Mouse (Mus musculus) heart, postnatal 14 days (tissue): Measurements from ENCODE around the gene Epha4. TPM values are rescaled to one million over a fixed set of nuclear protein-coding genes. Genes with fewer than 3 reads are reported as not detected.

Experiments used
- DNase-seq, 2 experiments: peaks; one replicate each; pipeline ENCODE4 v3.0.0; 2021 to 2022
- intact Hi-C: fragments of 180-260 bp; cut with DNase I; formaldehyde crosslinking; loops from one replicate; pipeline ENCODE4 v1.15.1; 2025
- total RNA-seq, 2 experiments: library from RNA; stranded (reverse); gene quantifications; 2 replicates each; pipeline ENCODE4 v1.2.3; 2021

Epha4 gene
- total RNA-seq, 2 experiments from 2014 or later: 15.2 to 18.1 TPM

- no peak for DNase-seq
These were observed 24.7 kb downstream of the Epha4 start for GRCm38 (mm10) chr1:77490166-77490565.

GRCm38 (mm10) chr1:77489387-77489786 lies 25.5 kb downstream of the Epha4 start:
- no peak for DNase-seq
- intact Hi-C loops: no loop called here

More at GRCm38 (mm10) chr1:77490166-77490565, 24.7 kb downstream of the Epha4 start:
- intact Hi-C loops: no loop called here

- DNase-seq: no peak
- intact Hi-C loops: no loop called here
These were observed 26.9 kb downstream of the Epha4 start for GRCm38 (mm10) chr1:77487856-77488462.

- intact Hi-C loops: no loop called here
These were observed 29.9 kb downstream of the Epha4 start for GRCm38 (mm10) chr1:77484766-77485596.

GRCm38 (mm10) chr1:77475808-77476413 lies 39.0 kb downstream of the Epha4 start:
- intact Hi-C loops: no loop called here
- no peak for DNase-seq

More at GRCm38 (mm10) chr1:77484766-77485596, 29.9 kb downstream of the Epha4 start:
- no peak for DNase-seq

GRCm38 (mm10) chr1:77473446-77474376 lies 41.2 kb downstream of the Epha4 start:
- intact Hi-C loops: no loop called here
- no peak for DNase-seq

- no peak for DNase-seq
- intact Hi-C loops: no loop called here
These were observed 42.3 kb downstream of the Epha4 start for GRCm38 (mm10) chr1:77472566-77472965.

GRCm38 (mm10) chr1:77471447-77471846 lies 43.4 kb downstream of the Epha4 start:
- no peak for DNase-seq
- intact Hi-C loops: no loop called here

- intact Hi-C loops: no loop called here
- no peak for DNase-seq
These were observed 43.9 kb downstream of the Epha4 start for GRCm38 (mm10) chr1:77471037-77471436.

- intact Hi-C loops: no loop called here
- no peak for DNase-seq
These were observed 46.1 kb downstream of the Epha4 start for GRCm38 (mm10) chr1:77468717-77469314.

GRCm38 (mm10) chr1:77465524-77465923 lies 49.4 kb downstream of the Epha4 start:
- intact Hi-C loops: no loop called here
- DNase-seq: no peak

- DNase-seq: no peak
These were observed 50.8 kb downstream of the Epha4 start for GRCm38 (mm10) chr1:77464108-77464507.

GRCm38 (mm10) chr1:77461877-77462615 lies 52.8 kb downstream of the Epha4 start:
- DNase-seq: peak; percentile 25 to 32
- intact Hi-C loops: no loop called here

More at GRCm38 (mm10) chr1:77464108-77464507, 50.8 kb downstream of the Epha4 start:
- intact Hi-C loops: no loop called here

- DNase-seq: no peak
- intact Hi-C loops: no loop called here
These were observed 53.9 kb downstream of the Epha4 start for GRCm38 (mm10) chr1:77460831-77461629.

- intact Hi-C loops: no loop called here
These were observed 56.0 kb downstream of the Epha4 start for GRCm38 (mm10) chr1:77458751-77459385.

GRCm38 (mm10) chr1:77457446-77457800 lies 57.5 kb downstream of the Epha4 start:
- intact Hi-C loops: no loop called here
- DNase-seq: no peak

More at GRCm38 (mm10) chr1:77458751-77459385, 56.0 kb downstream of the Epha4 start:
- no peak for DNase-seq

- DNase-seq: no peak
- intact Hi-C loops: no loop called here
These were observed 58.0 kb downstream of the Epha4 start for GRCm38 (mm10) chr1:77456695-77457445.
